Mouse (Mus musculus) bone marrow, adult 2 months (tissue): ENCODE results near the gene Gins3.

Experiments
- CTCF ChIP-seq: fragments of 200-500 bp; IDR thresholded peaks from 2 replicates; pipeline ENCODE4 v1.5.1; 2011; ENCODE audit warnings: low read length, control low read depth; ENCODE audit not compliant: control insufficient read depth, insufficient read depth
- POLR2A ChIP-seq: fragments of 200-500 bp; IDR thresholded peaks from 2 replicates; pipeline ENCODE4 v1.6.1; 2011; ENCODE audit warnings: low read depth, mild to moderate bottlenecking, control low read depth, low read length, borderline replicate concordance; ENCODE audit not compliant: control insufficient read depth

DNA sequence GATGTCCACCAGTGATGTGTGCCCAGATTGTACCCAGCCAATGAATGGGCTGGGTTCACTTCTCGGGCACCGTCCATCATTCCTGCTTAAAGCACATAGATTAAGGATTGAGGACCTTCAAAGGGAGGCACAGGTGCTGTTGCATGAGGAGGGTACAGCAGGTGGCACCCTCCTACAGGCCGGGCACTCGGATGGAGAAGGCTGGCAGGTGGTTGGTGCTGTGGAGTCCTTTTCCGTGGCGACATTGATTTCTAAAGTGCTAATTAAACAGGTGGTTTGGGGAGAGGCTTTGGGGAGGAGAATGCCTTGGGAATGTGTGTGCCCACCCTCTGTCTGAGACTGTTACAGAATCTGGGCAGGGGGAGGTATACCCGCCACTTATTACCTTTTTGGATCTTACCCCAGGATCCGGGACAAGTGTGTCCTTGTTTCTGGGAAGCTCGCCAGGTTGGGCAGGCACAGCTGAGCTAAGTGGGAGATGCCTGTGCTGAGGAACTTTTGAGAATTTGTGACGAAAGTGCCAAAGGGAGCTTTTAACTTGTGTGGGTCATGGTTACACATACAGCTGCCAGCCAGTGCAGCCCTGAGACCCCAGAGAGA lies 54.9 kb downstream of the Gins3 start:
- no peak for TF ChIP-seq CTCF
- TF ChIP-seq POLR2A, result no peak
